11 mouse cellular contexts compared by ENCODE assay signal in genomic region chr13:102895894-102896293, GRCm38 (mm10).
A peak's percentile ranks its signal among the peaks of the same experiment; 100 is the strongest.
DNase-seq lines count a peak whose midpoint lies in the region; ATAC-seq and TF ChIP-seq lines count a peak whose summit lies in the region.
"Had no signal": no experiment of that assay in that cellular context is flagged by ENCODE, and none has a peak within 500 bp of the region (broad histone marks: within the 10 kb centered on the region; RNA-seq: fewer than 3 reads in every experiment).

No protein-coding gene starts in this region.

- no peak overlapping the region for H3K9ac ChIP-seq in lung, postnatal 0 days (replicated peaks; ENCODE audit: low read depth)
- H3K9ac ChIP-seq in CH12.LX (ENCODE audit: insufficient read depth, low read depth) = no peak overlapping the region
- H3K9ac ChIP-seq: heart, embryonic 13.5 days; limb, embryonic 12.5 days had no signal

- TF ChIP-seq POLR2A in CH12.LX (IDR thresholded peaks at IDR 0.05; ENCODE audit: low read depth, low read length) = no peak
- TF ChIP-seq POLR2A in embryonic fibroblast, embryonic 13.5 days (IDR thresholded peaks at IDR 0.05; ENCODE audit: low read depth, low read length) = no peak

- no peaks in the 10 kb centered on the region for H3K36me3 ChIP-seq in lung, postnatal 0 days (ENCODE audit: insufficient read depth, low read length)
- no peaks in the 10 kb centered on the region for H3K36me3 ChIP-seq in CH12.LX (replicated peaks in 1 of 2; ENCODE audit: control insufficient read depth in 1 of 2, insufficient read depth in 1 of 2, low read length in 1 of 2)
- H3K36me3 ChIP-seq: heart, embryonic 13.5 days; limb, embryonic 12.5 days had no signal

- H3K79me2 ChIP-seq in CH12.LX (replicated peaks; ENCODE audit: control insufficient read depth, extremely low read depth, insufficient read depth, poor library complexity, severe bottlenecking) = peaks cover 63% of the 10 kb centered on the region

- TF ChIP-seq CTCF in lung, postnatal 0 days (IDR thresholded peaks at IDR 0.05) = no peak
- no peak for TF ChIP-seq CTCF in CH12.LX (conservative IDR thresholded peaks at IDR 0.05 in 1 of 2, IDR thresholded peaks at IDR 0.05 in 1 of 2; ENCODE audit: low read depth in 2 of 2, low read length in 2 of 2)
- no peak for TF ChIP-seq CTCF in embryonic fibroblast, embryonic 13.5 days (IDR thresholded peaks at IDR 0.05; ENCODE audit: borderline replicate concordance, insufficient read depth, low read length)

- no peak for TF ChIP-seq EP300 in lung, postnatal 0 days (IDR thresholded peaks at IDR 0.05)
- TF ChIP-seq EP300 in CH12.LX (IDR thresholded peaks at IDR 0.05; ENCODE audit: low read length) = peak; percentile 50; the same call in 1 of the 2 replicates

- H3K27me3 ChIP-seq in lung, postnatal 0 days (replicated peaks; ENCODE audit: insufficient read depth, low read length) = no peaks in the 10 kb centered on the region
- H3K27me3 ChIP-seq in CH12.LX (replicated peaks) = no peaks in the 10 kb centered on the region
- H3K27me3 ChIP-seq: heart, embryonic 13.5 days; limb, embryonic 12.5 days had no signal

- dilution Hi-C loops in CH12.LX (cut with MboI; ENCODE audit: extremely low pct_ligation_motif_present, extremely low pct_unique_long_range_greater_than_20kb, low sequenced_read_pairs) = no loop called here

- H3K4me3 ChIP-seq in lung, postnatal 0 days (ENCODE audit: low read depth, low read length) = no peak overlapping the region
- H3K4me3 ChIP-seq in CH12.LX (replicated peaks in 1 of 3; ENCODE audit: low read depth in 2 of 3, low read length in 2 of 3, poor library complexity in 1 of 3) = peak overlapping the region in 1 of 3 experiments; percentile 9
- no peak overlapping the region for H3K4me3 ChIP-seq in embryonic fibroblast, embryonic 13.5 days (ENCODE audit: insufficient read depth, low read length)
- H3K4me3 ChIP-seq: heart, embryonic 13.5 days; limb, embryonic 12.5 days had no signal

- H3K27ac ChIP-seq in lung, postnatal 0 days (ENCODE audit: low read length) = peak overlapping the region; percentile 51
- peak overlapping the region; percentile 49 for H3K27ac ChIP-seq in CH12.LX (ENCODE audit: insufficient read depth, low read depth)
- peak overlapping the region; percentile 63 for H3K27ac ChIP-seq in embryonic fibroblast, embryonic 13.5 days (ENCODE audit: insufficient read depth, low read length)
- H3K27ac ChIP-seq: heart, embryonic 13.5 days; limb, embryonic 12.5 days had no signal

- intact Hi-C loops in left cerebral cortex, postnatal 25 days (cut with DNase I) = no loop called here

- 55% methylated on average over 6 of the region's 6 CpGs for WGBS in lung, postnatal 0 days

- TF ChIP-seq RAD21 in CH12.LX (IDR thresholded peaks at IDR 0.05; ENCODE audit: low read depth, low read length) = no peak

- ATAC-seq in lung, postnatal 0 days = no peak
- ATAC-seq: forebrain, embryonic 16.5 days had no signal

- H3K4me1 ChIP-seq in lung, postnatal 0 days (ENCODE audit: insufficient read depth, low read depth, low read length) = peaks cover 27% of the 10 kb centered on the region; the same call in 1 of the 2 replicates
- H3K4me1 ChIP-seq in CH12.LX (ENCODE audit: control insufficient read depth in 1 of 2, insufficient read depth in 2 of 2) = peaks cover 28 to 83% of the 10 kb centered on the region in 2 experiments
- peaks cover 40% of the 10 kb centered on the region for H3K4me1 ChIP-seq in embryonic fibroblast, embryonic 13.5 days (ENCODE audit: control insufficient read depth, insufficient read depth, low read length)

- no peak overlapping the region for H3K4me2 ChIP-seq in lung, postnatal 0 days (replicated peaks; ENCODE audit: low read depth, low read length)
- H3K4me2 ChIP-seq in CH12.LX (ENCODE audit: insufficient read depth, low read depth, poor library complexity, severe bottlenecking) = peak overlapping the region; percentile 97
- H3K4me2 ChIP-seq: heart, embryonic 13.5 days; limb, embryonic 12.5 days had no signal

- no peaks in the 10 kb centered on the region for H3K9me3 ChIP-seq in lung, postnatal 0 days (ENCODE audit: low read length)
- H3K9me3 ChIP-seq in CH12.LX (replicated peaks; ENCODE audit: low read length) = no peaks in the 10 kb centered on the region
- H3K9me3 ChIP-seq: heart, embryonic 13.5 days; limb, embryonic 12.5 days had no signal

- no peak for DNase-seq in lung, postnatal 0 days (ENCODE audit: low spot score)
- DNase-seq in lung, postnatal 4 days = no peak
- peak; percentile 69 for DNase-seq in CH12.LX (ENCODE audit: extremely low read depth)
- peak; percentile 64 for DNase-seq in retina, postnatal 1 day
- DNase-seq in adrenal gland, postnatal 25 days = no peak
- DNase-seq in left cerebral cortex, postnatal 25 days (ENCODE audit: low spot score in 2 of 2) = no peak
- DNase-seq: lung, adult 2 months had no signal

- in situ Hi-C loops in CH12.LX (cut with MboI; ENCODE audit: low pct_ligation_motif_present, low pct_unique_long_range_greater_than_20kb, low sequenced_read_pairs) = no loop called here

TF ChIP-seq in CH12.LX, 34 proteins besides CTCF, POLR2A, EP300 and RAD21:
- TF ChIP-seq MEF2A (IDR thresholded peaks at IDR 0.05; ENCODE audit: borderline replicate concordance, low read depth, low read length) (peak; percentile 60; the same call in 1 of the 2 replicates), ZNF384 (IDR thresholded peaks at IDR 0.05; ENCODE audit: low read depth, low read length) (no peak), USF2 (conservative IDR thresholded peaks at IDR 0.05; ENCODE audit: low read depth, low read length) (no peak), USF1 (IDR thresholded peaks at IDR 0.05; ENCODE audit: low read depth, low read length) (no peak), NELFE (IDR thresholded peaks at IDR 0.05; ENCODE audit: low read depth, low read length) (no peak), HCFC1 (IDR thresholded peaks at IDR 0.05; ENCODE audit: low read depth, low read length) (no peak), BHLHE40 (IDR thresholded peaks at IDR 0.05; ENCODE audit: low read depth, low read length) (peak; percentile 87), IRF4 (IDR thresholded peaks at IDR 0.05; ENCODE audit: low read depth, low read length) (peak; percentile 65; the same call in 1 of the 2 replicates), CHD2 (IDR thresholded peaks at IDR 0.05; ENCODE audit: low read length) (0 out of 2 replicates have a peak, but pooled peaks have one; percentile 3), RCOR1 (conservative IDR thresholded peaks at IDR 0.05; ENCODE audit: low read depth, low read length) (0 out of 2 replicates have a peak, but pooled peaks have one; percentile 54), TCF12 (IDR thresholded peaks at IDR 0.05; ENCODE audit: low read depth, low read length) (peak; percentile 79), JUND (conservative IDR thresholded peaks at IDR 0.05; ENCODE audit: low read depth, low read length) (no peak), MXI1 (IDR thresholded peaks at IDR 0.05; ENCODE audit: low read depth, low read length) (peak; percentile 17; the same call in 1 of the 2 replicates), ETS1 (conservative IDR thresholded peaks at IDR 0.05; ENCODE audit: low read depth, low read length) (peak; percentile 60), MAZ (IDR thresholded peaks at IDR 0.05; ENCODE audit: low read depth, low read length) (no peak), PAX5 (IDR thresholded peaks at IDR 0.05; ENCODE audit: low read length) (no peak), SMC3 (IDR thresholded peaks at IDR 0.05; ENCODE audit: low read depth, low read length) (no peak), MAX (IDR thresholded peaks at IDR 0.05; ENCODE audit: low read length) (no peak), SIN3A (IDR thresholded peaks at IDR 0.05; ENCODE audit: low read length) (0 out of 2 replicates have a peak, but pooled peaks have one; percentile 12)

Comparison
In these comparisons a context has a peak if more than half of its experiments do, and no peak if none do; other contexts are left out.
1. DNase-seq: peak in CH12.LX (single experiment) and retina, postnatal 1 day (single experiment); none in lung, postnatal 0 days (single experiment), lung, postnatal 4 days (0 of 2), adrenal gland, postnatal 25 days (single experiment) and left cerebral cortex, postnatal 25 days (0 of 2).
2. Peak in every context shown above with its lines, with median percentiles within 50 percentile points of each other: H3K27ac ChIP-seq.